Mouse (Mus musculus) cerebellum, postnatal 10 days (tissue): ENCODE measurements at regions not wholly inside any gene's neighbourhood (a gene's known extent, or its start where the extent isn't known, plus 50 kb on each side); places are given as distances from the start of the nearest gene placed in this dataset.

Source experiments
- DNase-seq, 2 experiments: peaks; one replicate each; pipeline ENCODE4 v3.0.0; 2021; ENCODE audit warnings: mixed read lengths in 2 of 2

DNA sequence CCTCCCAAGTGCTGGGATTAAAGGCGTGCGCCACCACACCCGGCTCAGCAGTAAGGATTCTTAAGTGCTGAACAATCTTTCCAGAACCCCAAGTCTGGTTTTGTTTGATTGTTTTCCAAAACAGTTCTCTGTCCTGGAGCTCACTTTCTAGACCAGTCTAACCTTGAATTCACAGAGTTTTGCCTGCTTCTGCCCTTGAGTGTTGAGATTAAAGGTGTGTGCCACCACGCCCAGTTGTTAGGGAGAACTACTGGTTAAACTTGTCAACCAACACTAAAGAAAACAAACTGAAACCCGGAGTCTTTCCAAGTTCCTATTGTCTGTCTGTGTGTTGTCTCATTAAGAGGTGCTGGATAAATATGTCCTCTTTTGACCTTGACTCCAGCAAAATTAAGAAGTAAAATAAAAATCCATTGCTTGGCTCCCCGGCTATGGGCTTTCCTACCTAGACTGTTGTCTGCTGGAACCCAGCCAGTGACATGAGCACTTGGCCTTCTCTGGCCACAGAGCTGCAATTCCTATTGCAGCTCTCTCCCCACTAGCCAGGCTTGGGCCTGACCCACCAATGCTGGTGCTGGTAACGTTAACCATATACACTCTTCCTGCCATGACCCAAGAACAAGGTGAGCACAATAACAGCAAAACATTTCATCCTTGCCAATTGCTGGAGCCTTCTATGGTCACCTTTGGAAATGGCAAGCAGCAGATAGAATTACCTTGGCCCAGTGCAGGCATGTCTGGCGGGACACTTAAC is 51.1 kb upstream of the Klf9 start:
- DNase-seq, result peak; percentile 16 to 28
